Mouse (Mus musculus): ENCODE data around the gene Aldh3b1. TPM values are rescaled to one million over a fixed set of nuclear protein-coding genes. Genes with fewer than 3 reads are reported as not detected.
A peak's percentile ranks its signal among the peaks of the same experiment; 100 is the strongest.

Gene Aldh3b1
- total RNA-seq, 2 experiments from 2014 or later = 30.1 to 194 TPM

DNA sequence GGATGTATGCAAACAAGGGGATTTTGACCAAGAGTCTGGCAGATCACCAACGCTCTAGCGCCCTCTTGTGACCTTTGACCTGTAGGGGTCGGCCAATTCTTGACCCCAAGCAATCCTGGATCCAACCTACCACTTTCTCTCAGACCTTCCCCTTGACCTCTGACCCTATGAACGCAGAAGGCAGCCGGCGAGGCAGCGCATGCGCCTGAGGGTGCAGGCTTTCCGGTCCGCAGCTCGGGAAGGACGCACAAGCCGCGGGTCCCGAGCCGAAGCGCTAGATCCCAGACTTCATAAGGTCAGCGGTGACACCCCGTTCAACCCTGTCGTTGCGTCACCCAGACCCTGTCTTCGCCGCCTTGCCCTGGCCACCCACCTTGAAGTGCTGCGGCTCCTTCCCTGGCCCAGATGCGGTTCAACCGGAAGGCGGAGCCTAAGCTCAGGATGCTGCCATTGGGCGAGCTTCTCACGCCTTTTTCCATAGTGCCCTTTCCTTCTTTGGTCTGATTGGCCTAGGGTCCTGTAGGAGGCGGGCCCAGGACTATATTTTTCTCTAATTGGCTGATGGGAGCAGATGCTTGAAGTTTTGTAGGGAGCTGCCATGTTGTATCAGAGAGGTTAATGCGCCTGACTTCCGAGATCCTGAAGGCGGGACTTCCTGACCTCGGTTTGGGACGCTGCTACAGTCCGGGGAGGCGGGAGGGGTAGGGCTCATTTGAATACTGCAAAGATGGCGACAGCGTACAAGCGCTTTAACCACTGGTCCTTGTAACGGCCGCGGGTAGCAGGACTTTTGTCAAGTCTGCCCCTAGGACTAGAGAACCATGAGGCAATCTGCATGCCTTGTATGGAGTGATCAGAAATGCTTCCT lies 17.0 kb downstream of the Aldh3b1 start, which contains the start of gene Ndufs8:
Gene Ndufs8 (minus strand): TSS at position 438 of the 868 bp plus-strand sequence.
- peak; percentile 92 for DNase-seq

DNA sequence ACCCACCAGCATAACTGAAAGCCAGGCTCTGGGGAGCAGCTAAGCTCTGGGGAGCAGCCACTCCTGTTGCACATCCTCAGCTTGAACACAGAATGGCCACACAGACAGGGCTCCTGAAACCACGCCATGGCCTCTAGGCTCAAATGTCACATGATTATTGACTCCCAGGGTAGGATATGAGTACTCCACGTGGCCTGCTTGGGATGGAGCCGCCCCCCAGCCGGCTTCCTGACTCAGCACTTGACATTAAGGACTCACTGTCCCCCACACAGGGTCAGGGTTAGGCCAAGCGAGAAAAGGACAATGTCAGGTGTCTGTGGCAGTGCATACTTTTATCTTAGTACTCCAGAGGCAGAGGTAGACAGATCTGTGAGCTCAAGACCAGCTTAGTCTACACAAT lies 19.4 kb downstream of the Aldh3b1 start:
- DNase-seq = peak; percentile 64 to 68

DNA sequence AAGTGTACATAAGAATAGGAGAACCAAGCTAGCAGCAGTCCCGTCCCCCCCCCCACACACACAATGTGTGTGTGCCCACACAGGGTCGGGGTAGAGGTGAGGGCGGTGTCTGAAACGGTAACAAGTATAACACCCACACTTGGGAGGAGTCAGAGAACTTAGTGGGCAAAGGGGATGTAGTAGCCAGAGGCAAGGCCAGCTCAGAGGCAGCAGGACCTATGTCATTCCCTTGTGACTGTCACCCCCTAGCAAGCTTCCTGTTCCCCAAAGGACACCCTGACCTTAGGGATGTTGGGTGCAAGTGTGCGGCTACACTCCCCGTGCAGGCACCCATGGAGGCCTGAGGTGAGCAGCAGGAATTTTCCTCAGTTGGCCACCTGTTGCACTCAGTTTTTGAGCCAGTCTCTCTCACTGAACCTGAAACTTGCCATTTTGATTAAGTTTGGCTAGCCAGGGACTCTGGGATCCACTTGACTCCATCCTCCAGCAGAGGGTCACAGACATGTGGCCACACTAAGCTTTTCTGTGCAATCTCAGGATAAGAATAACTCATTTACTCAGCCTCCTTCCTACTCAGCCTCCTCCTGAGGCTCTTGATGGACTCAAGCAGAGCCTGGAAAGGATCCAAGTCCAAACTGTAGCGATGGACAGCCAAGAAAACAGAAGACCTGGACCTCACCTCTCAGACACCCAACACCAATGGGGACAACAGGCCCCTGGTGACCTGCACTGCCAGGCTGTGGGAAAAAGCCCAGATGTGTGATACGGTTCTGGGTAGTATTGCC lies 21.5 kb downstream of the Aldh3b1 start:
- no peak for DNase-seq

DNA sequence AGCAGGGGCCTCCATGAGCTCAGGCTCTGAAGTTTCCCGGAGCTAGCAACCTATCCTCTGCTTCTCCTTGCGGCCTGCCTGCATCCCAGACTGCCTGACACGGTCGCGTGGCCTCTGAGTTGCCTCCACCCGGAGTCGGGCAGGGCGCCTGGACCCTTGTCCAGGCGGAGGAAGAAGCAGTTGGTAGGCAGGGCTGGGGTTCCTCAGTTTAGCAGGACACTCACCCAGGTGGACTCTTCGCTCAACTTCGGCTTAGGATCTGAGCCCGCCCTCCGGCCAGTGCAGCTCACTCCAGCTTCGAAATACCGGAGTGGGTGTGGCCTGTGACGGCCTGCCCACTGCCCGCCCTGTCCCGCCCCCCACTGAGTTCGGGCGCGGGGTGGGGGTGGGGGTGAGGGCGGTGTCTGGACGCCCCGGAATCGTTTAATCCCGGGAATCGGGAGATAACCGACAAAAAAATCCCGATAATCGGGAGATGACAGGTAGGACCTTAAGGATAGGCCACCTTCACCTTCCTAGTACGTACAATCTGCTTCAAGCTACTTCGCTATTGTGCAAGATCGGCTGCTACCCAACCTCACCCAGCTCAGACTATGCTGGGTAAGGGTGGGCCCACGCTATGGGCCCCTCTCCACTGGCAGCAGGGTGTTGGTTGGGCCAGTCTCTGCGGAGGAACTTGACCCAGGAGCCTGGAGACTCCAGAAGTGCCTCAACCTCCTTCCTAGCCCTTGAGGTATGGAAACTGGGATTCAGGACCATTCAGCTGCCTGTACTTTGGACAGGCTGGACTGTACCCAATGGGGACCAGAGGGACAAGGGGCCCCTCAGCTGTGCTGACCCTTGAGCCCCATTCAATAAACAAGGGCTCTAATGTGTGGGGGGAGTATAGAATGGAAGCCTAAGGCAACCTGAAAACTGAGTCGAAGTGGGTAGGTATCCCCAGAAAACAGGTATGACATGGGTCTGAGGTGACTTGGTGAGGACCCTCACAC lies 22.5 kb downstream of the Aldh3b1 start, which contains the start of gene Tcirg1:
Gene Tcirg1 (minus strand): TSS at position 339 of the 992 bp plus-strand sequence.
- peak; percentile 89 to 92 for DNase-seq

- DNase-seq = no peak
Measured at GRCm38 (mm10) chr19:3906326-3906725, 23.3 kb downstream of the Aldh3b1 start.

DNA sequence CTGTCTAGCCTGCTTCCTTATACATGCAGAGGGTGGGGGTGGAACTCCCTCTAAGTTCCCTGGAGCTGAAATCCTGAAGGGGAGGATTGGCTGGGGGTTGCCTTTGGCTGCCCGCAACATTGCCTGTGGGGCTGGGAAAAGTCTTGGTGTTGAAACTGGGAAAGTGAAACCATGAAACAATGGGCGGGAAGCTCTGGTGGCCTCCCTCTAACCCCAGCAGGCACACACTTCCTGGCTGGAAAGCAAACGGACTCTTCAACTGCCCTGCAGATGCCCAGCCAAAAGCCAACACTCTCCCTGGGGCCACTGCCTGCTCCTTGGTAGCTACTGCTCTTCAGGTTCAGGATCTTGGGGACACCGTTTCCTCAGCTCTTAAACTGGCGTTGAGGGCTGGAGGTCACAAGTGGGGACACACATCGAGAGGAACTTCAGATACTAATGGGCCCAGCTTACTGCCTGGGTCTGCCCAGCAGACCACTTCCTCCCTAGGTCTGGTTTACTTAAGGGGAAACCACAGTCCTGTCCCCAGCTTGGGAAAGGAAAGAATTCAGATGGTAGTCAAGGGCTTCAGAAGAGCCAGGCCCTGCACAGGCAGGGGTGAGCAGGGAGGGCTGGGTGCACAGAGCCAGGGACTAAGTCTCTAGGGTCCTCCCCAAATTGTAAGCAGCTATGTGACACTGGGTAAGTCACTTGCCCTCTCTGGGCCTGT lies 24.2 kb downstream of the Aldh3b1 start:
- DNase-seq = peak; percentile 46 to 70

DNA sequence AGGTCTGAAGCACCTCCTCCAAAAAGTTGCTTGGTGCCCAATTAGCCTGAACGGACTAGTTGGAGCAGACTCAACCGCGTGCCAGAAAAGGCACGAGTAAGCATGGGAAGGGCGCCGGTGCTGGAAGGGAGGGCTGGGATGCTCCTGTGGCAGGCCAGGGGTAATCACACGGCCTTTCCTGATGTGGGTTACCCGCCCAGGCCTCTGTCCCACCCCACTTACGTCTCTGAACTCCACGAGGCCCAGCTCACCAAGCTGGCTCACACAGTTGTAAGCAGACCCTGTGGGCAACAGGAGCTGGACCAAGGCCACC lies 25.3 kb downstream of the Aldh3b1 start:
- no peak for DNase-seq

- DNase-seq = no peak
Measured at GRCm38 (mm10) chr19:3903648-3904362, 25.8 kb downstream of the Aldh3b1 start.

- DNase-seq = no peak
Measured at GRCm38 (mm10) chr19:3902966-3903365, 26.6 kb downstream of the Aldh3b1 start.

GRCm38 (mm10) chr19:3899618-3900017 lies 30.0 kb downstream of the Aldh3b1 start:
- DNase-seq = no peak

GRCm38 (mm10) chr19:3898952-3899351 lies 30.7 kb downstream of the Aldh3b1 start:
- DNase-seq = no peak

- DNase-seq = no peak
Measured at GRCm38 (mm10) chr19:3897557-3897956, 32.1 kb downstream of the Aldh3b1 start.

GRCm38 (mm10) chr19:3896208-3896607 lies 33.4 kb downstream of the Aldh3b1 start:
- DNase-seq = no peak

GRCm38 (mm10) chr19:3895171-3895631 lies 34.4 kb downstream of the Aldh3b1 start:
- DNase-seq = no peak

GRCm38 (mm10) chr19:3894294-3894693 lies 35.3 kb downstream of the Aldh3b1 start:
- no peak for DNase-seq

DNA sequence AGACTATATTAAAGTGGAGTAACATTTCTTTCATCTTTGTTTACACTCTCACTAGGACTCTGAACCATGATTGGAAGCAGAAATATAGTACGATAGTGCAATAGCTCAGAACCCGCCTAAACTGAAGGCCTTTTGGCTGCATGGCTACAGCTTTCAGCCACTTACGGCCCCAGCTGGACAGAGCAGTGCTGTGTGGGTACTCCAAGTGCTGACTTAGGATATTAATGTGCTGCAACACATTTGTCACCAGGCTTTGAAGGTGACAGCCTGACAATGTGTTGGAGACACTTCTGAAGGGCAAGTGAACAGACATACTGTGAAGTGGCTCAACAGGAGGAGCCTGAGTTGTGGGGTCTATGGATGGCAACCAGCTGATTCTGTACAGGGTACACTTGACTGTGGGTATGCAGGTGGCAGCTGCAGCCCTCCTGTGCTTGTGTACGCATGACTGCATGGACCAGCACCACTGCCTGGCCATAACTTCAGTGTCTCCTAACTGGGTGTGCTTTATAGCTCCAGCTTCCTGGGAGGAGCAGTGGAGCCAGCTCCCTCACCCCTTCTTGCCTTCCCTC lies 36.0 kb downstream of the Aldh3b1 start:
- no peak for DNase-seq

DNA sequence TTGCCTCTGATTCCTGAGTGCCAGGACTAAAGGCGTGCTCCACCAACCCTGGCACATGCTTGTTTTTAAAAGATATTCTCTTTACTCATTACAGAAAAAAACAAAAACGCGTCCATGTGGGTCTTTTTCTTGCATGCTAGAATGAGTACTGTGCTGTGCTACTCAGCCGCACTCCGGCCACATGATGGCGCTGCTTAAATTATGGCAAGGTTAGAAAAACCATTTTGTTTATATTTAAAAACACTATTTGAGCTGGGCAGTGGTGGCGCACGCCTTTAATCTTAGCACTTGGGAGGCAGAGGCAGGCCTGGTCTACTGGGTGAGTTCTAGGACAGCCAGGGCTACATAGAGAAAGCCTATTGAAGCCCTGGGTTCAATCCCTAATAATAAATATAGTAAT lies 39.4 kb downstream of the Aldh3b1 start:
- no peak for DNase-seq

- DNase-seq = no peak
Measured at GRCm38 (mm10) chr19:3889096-3889495, 40.5 kb downstream of the Aldh3b1 start.

DNA sequence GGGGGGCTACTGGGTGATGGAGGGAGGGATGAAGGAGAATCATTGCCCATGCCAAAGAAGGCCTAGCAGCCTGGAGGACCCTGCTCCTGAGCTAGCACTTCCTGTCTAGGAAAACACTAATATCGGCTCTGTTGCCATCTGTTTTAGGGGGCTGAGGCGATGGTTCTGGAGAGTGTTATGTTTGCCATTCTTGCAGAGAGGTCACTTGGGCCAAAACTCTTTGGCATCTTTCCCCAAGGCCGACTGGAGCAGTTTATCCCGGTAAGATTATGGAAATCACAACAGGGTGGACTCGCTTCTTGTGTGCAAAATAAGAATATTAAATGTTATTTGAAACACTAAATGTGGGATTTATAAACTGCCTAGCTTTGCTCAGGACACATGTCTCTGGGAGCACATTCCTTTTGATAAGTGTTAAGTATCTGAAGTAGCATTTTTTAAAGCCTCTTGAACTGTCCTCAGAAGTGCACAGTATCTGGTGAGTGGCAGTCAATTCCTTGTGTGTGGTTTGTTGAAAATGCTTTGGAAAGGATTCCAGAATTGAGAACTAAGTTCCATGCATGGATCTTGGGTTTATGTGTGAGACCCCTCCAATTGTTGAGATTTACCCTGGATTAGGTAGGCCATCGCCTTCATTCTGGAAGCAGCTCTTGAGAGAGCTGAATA lies 45.1 kb downstream of the Aldh3b1 start:
- DNase-seq = peak; percentile 45 to 49
